Mouse (Mus musculus): Measurements from ENCODE around the gene Apoc2. TPM values are rescaled to one million over a fixed set of nuclear protein-coding genes. Genes with fewer than 3 reads are reported as not detected.
A peak's percentile ranks its signal among the peaks of the same experiment; 100 is the strongest.

The Apoc2 gene
- polyA plus RNA-seq (2012; ENCODE audit: insufficient read depth, insufficient read length, low replicate concordance, missing spikeins), result not detected in 2 replicates

DNA sequence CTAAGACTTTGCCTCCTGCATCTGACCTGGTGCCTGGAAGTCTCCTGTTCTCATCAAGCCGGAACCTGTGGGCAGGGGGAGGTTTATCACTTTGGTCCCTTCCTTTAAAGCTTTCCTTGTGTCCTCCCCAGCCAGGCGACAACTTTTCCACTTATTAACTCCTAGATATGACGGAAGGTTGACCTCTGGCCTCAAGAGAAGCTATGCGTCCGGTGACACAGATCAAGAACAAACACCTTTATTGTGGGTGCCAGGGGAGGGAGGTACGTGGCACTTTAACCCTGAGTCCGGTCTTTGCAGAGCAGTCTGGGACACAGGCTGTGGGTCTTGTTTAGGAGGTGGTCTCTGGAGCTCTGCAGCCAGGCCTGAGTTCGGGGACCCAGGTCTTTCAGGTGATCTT, at the start of gene Apoc2:
Gene Apoc2, minus strand, starts transcription at position 70 of the 400 bp plus-strand sequence.
- H3K27ac ChIP-seq (ENCODE audit: insufficient read depth, low read depth, low read length), result no peak within 1 kb of the TSS
- 87% methylated on average over 8 of the region's 8 CpGs for WGBS
- no peak for TF ChIP-seq CTCF (IDR thresholded peaks at IDR 0.05; ENCODE audit: insufficient read depth, low read depth, low read length)
- TF ChIP-seq POLR2A (IDR thresholded peaks at IDR 0.05; ENCODE audit: insufficient read depth, low read depth, low read length), result no peak
- H3K4me1 ChIP-seq (ENCODE audit: control insufficient read depth, insufficient read depth, low read length), result peaks cover 4% of the 10 kb centered on the region; the same call in 1 of the 2 replicates
- no peak within 1 kb of the TSS for H3K4me3 ChIP-seq (ENCODE audit: insufficient read depth, low read depth, low read length)

DNA sequence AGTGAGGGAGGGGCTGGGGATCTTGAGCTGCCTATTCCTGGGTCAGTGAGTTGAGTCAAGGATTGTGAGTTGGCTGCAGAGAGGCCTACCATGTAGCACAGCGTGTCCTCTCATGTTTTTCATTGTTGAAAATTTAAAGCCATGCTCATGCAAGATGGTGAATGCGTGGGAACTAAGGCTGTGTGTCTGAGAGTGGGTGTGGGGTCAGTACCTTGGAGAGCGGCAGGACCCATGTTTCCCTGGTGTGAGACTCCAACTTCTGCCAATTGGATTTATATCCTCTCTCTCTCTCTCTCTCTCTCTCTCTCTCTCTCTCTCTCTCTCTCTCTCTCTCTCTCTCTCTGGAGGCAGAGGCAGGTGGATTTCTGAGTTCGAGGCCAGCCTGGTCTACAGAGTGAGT, 48.8 kb upstream of the Apoc2 start:
- TF ChIP-seq CTCF (IDR thresholded peaks at IDR 0.05; ENCODE audit: insufficient read depth, low read depth, low read length) (no peak), POLR2A (IDR thresholded peaks at IDR 0.05; ENCODE audit: insufficient read depth, low read depth, low read length) (no peak)
- Histone ChIP-seq H3K27ac (ENCODE audit: insufficient read depth, low read depth, low read length) (no peak overlapping the region), H3K4me1 (ENCODE audit: control insufficient read depth, insufficient read depth, low read length) (no peaks in the 10 kb centered on the region), H3K4me3 (ENCODE audit: insufficient read depth, low read depth, low read length) (no peak overlapping the region)
- WGBS, result 90% methylated on average over 4 of the region's 4 CpGs

DNA sequence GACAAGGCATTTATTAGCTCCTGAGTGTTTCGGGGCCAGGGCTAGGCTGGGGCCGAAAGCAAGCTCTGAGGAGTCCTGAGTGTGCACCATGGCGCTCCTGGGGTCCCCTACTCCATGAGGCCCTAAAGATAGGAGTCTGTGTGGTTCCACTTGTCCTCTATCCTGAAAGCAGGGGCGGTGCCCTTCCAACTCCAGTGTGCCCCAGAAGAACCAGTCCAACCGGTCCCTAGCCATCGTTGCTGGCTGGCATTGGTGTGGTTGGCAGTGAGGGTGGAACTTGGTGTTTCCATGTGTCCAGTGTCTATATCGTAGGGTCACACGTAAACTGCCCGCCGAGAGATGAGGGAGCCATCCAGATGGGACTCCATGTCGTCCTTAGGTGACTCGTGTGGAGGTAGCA, 46.4 kb upstream of the Apoc2 start:
- 96% methylated on average over 12 of the region's 12 CpGs for WGBS
- Histone ChIP-seq H3K27ac (ENCODE audit: insufficient read depth, low read depth, low read length) (no peak overlapping the region), H3K4me3 (ENCODE audit: insufficient read depth, low read depth, low read length) (no peak overlapping the region), H3K4me1 (ENCODE audit: control insufficient read depth, insufficient read depth, low read length) (no peaks in the 10 kb centered on the region)
- TF ChIP-seq CTCF (IDR thresholded peaks at IDR 0.05; ENCODE audit: insufficient read depth, low read depth, low read length) (no peak), POLR2A (IDR thresholded peaks at IDR 0.05; ENCODE audit: insufficient read depth, low read depth, low read length) (no peak)

- H3K27ac ChIP-seq (ENCODE audit: insufficient read depth, low read depth, low read length), result no peak overlapping the region
- no peak for TF ChIP-seq POLR2A (IDR thresholded peaks at IDR 0.05; ENCODE audit: insufficient read depth, low read depth, low read length)
- no peak for TF ChIP-seq CTCF (IDR thresholded peaks at IDR 0.05; ENCODE audit: insufficient read depth, low read depth, low read length)
- H3K4me1 ChIP-seq (ENCODE audit: control insufficient read depth, insufficient read depth, low read length), result no peaks in the 10 kb centered on the region
- 91% methylated on average over 6 of the region's 6 CpGs for WGBS
- no peak overlapping the region for H3K4me3 ChIP-seq (ENCODE audit: insufficient read depth, low read depth, low read length)
Measured at GRCm38 (mm10) chr7:19722754-19723195, 45.0 kb upstream of the Apoc2 start.

DNA sequence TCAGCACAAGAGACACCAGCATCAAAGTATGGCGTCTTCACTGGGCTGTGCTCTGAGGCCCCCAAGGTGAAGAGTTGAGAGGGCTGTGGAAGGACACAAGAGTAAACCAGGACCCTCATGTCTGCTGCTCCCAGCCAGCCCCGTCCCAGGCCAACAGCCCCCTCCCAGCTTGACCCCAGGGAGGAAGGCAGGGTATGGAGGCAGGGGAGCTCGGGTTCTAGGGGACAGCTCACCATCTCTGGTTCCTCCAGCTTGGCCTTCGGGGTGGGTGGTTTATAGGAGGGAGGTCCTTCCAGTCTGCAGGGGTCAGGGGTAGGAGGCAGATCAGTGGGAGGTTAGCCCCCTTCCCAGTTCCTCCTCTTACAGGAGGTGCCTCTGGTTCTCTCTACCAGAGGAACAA, 41.5 kb upstream of the Apoc2 start:
- no peak overlapping the region for H3K4me3 ChIP-seq (ENCODE audit: insufficient read depth, low read depth, low read length)
- H3K27ac ChIP-seq (ENCODE audit: insufficient read depth, low read depth, low read length), result no peak overlapping the region
- TF ChIP-seq CTCF (IDR thresholded peaks at IDR 0.05; ENCODE audit: insufficient read depth, low read depth, low read length), result no peak
- no peak for TF ChIP-seq POLR2A (IDR thresholded peaks at IDR 0.05; ENCODE audit: insufficient read depth, low read depth, low read length)
- 95% methylated on average over 4 of the region's 4 CpGs for WGBS
- peaks cover 3% of the 10 kb centered on the region for H3K4me1 ChIP-seq (ENCODE audit: control insufficient read depth, insufficient read depth, low read length)

GRCm38 (mm10) chr7:19718297-19718952, 40.7 kb upstream of the Apoc2 start:
- WGBS, result 91% methylated on average over 5 of the region's 5 CpGs
- Histone ChIP-seq H3K4me3 (ENCODE audit: insufficient read depth, low read depth, low read length) (no peak overlapping the region), H3K4me1 (ENCODE audit: control insufficient read depth, insufficient read depth, low read length) (peaks cover 10% of the 10 kb centered on the region), H3K27ac (ENCODE audit: insufficient read depth, low read depth, low read length) (no peak overlapping the region)
- TF ChIP-seq CTCF (IDR thresholded peaks at IDR 0.05; ENCODE audit: insufficient read depth, low read depth, low read length), result no peak
- TF ChIP-seq POLR2A (IDR thresholded peaks at IDR 0.05; ENCODE audit: insufficient read depth, low read depth, low read length), result no peak

- Histone ChIP-seq H3K4me3 (ENCODE audit: insufficient read depth, low read depth, low read length) (no peak overlapping the region), H3K4me1 (ENCODE audit: control insufficient read depth, insufficient read depth, low read length) (peaks cover 11% of the 10 kb centered on the region), H3K27ac (ENCODE audit: insufficient read depth, low read depth, low read length) (no peak overlapping the region)
- WGBS, result 92% methylated on average over 4 of the region's 4 CpGs
- TF ChIP-seq CTCF (IDR thresholded peaks at IDR 0.05; ENCODE audit: insufficient read depth, low read depth, low read length) (no peak), POLR2A (IDR thresholded peaks at IDR 0.05; ENCODE audit: insufficient read depth, low read depth, low read length) (no peak)
Measured at GRCm38 (mm10) chr7:19717346-19717745, 39.6 kb upstream of the Apoc2 start.

GRCm38 (mm10) chr7:19716822-19717221, 39.1 kb upstream of the Apoc2 start:
- 85% methylated on average over 2 of the region's 2 CpGs for WGBS
- Histone ChIP-seq H3K27ac (ENCODE audit: insufficient read depth, low read depth, low read length) (no peak overlapping the region), H3K4me3 (ENCODE audit: insufficient read depth, low read depth, low read length) (no peak overlapping the region), H3K4me1 (ENCODE audit: control insufficient read depth, insufficient read depth, low read length) (peaks cover 11% of the 10 kb centered on the region)
- TF ChIP-seq POLR2A (IDR thresholded peaks at IDR 0.05; ENCODE audit: insufficient read depth, low read depth, low read length), result no peak
- no peak for TF ChIP-seq CTCF (IDR thresholded peaks at IDR 0.05; ENCODE audit: insufficient read depth, low read depth, low read length)

DNA sequence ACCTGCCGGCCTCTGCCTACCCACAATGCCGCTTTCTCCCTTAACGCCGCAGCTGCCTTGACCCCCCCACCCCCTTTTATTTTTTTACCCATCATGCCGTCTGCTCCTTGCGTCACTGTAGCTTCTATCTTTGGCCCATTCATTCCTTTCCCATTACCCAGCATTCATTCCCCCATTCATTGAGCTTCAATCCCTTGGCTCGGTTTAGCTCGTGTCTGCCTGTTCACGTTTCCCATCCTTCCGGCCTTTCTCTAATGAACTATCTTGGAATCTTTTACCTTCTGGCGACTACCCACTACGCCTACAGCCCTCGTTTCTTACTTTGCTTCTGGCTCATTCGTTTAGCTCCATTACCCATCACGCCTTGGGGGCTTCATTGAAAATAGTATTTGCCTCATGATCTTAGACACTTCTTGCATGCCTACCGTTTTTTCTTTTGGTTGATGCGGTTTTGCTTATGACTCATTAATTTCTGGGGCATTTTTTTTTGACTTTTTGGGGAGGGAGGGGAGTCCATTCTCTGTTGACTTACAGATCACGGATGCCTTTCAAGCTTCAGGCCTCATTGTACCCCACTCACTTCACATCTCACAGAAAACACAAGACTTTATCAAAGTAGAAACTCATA, 38.4 kb upstream of the Apoc2 start:
- 3% methylated on average over 18 of the region's 18 CpGs for WGBS
- Histone ChIP-seq H3K4me3 (ENCODE audit: insufficient read depth, low read depth, low read length) (peak overlapping the region; percentile 29), H3K27ac (ENCODE audit: insufficient read depth, low read depth, low read length) (peak overlapping the region; percentile 89), H3K4me1 (ENCODE audit: control insufficient read depth, insufficient read depth, low read length) (peaks cover 11% of the 10 kb centered on the region)
- TF ChIP-seq POLR2A (IDR thresholded peaks at IDR 0.05; ENCODE audit: insufficient read depth, low read depth, low read length), result no peak
- TF ChIP-seq CTCF (IDR thresholded peaks at IDR 0.05; ENCODE audit: insufficient read depth, low read depth, low read length), result no peak
